Mouse (Mus musculus) cerebellum, adult 9-10 months (tissue): ENCODE measurements at regions not wholly inside any gene's neighbourhood (a gene's known extent, or its start where the extent isn't known, plus 50 kb on each side); places are given as distances from the start of the nearest gene placed in this dataset.

Experiments
- DNase-seq: peaks from one replicate; pipeline ENCODE4 v3.0.0; 2022

- no peak for DNase-seq
Observed at GRCm38 (mm10) chr4:10149911-10150310, 724.4 kb upstream of the 2610301B20Rik start.

DNA sequence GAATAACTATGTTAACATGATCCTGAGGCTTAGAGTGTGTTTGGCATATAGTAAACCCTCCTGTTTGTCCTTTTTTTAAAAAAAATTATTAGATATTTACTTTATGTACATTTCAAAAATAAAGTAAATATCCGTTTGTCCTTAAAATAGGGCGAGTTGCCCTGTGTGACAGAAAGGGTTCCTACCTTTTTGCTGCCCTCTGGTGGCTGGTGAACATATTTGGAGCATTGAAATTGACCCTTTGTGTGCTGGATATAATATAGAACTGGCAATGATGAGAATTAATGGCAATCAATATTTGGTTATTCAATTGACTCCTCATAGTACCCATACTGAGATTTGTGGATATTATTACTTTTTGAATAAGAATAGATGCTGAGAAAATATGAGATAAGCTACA is 723.8 kb upstream of the 2610301B20Rik start:
- peak; percentile 8 for DNase-seq

- DNase-seq, result no peak
Observed at GRCm38 (mm10) chr4:10155705-10156390, 718.5 kb upstream of the 2610301B20Rik start.

GRCm38 (mm10) chr4:10189896-10190295 is 684.4 kb upstream of the 2610301B20Rik start:
- no peak for DNase-seq

DNA sequence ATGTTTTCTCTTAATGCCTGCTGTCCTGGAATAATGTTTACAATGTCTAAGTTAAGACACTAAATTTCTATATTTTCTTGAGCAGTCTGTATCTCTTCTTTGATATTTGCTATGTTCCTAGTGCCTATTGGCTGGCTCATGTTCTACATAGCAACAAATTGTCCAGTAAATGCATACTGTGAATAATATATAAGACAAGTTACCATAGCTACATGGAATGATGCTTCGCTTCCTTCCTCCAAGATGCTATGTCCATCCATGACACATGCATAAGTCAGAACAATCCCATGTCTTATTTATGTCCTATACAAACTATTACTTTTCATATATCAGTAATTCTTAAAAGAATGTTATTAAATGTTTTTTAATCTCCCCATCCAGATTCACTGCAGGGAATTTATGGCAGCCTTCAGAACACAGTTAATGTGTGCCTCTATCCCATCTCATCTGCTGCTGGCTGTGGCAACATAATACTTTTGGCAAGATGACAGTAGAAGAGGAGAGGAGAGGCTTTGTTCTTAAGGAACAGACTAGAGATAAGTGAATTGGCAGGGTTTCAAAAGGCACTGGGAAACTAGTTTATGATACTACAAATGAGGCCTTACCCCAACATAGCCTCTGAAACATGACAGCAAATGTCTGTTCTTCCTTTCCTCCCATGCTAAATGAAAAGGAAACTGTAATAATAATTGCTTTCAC is 676.9 kb upstream of the 2610301B20Rik start:
- no peak for DNase-seq

GRCm38 (mm10) chr4:10201835-10202234 is 672.5 kb upstream of the 2610301B20Rik start:
- DNase-seq, result no peak

GRCm38 (mm10) chr4:10204224-10204623 is 670.1 kb upstream of the 2610301B20Rik start:
- DNase-seq, result no peak

DNA sequence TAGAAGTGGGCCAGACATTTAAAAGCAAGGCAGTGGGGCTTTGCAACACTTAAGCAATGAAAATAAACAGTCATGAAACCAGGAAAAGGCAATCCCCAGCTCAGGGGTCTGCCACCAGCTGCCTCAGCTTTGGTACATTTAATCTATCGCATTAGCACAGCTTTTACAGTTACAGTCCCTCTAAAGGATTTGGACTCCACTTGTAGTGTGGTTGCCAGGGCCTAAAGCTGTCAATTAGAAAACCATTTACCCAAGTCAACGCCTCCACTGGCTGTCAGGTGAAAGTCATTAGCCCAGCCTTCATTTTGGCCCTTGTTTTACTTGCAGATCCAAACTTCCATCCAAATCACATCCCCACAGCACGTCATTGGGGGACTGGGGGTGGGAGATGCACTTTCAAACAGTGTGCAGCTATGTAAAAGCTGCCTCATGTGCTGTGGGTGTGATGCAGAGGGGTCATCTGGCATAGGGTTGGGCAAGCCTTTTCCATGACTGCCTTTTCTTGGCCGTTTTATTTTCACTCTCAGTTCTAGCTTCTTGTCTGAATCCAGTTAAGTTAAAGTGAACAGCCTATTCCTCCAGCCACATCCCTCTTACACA is 664.9 kb upstream of the 2610301B20Rik start:
- no peak for DNase-seq

- DNase-seq, result no peak
Observed at GRCm38 (mm10) chr4:10211303-10211702, 663.0 kb upstream of the 2610301B20Rik start.

DNA sequence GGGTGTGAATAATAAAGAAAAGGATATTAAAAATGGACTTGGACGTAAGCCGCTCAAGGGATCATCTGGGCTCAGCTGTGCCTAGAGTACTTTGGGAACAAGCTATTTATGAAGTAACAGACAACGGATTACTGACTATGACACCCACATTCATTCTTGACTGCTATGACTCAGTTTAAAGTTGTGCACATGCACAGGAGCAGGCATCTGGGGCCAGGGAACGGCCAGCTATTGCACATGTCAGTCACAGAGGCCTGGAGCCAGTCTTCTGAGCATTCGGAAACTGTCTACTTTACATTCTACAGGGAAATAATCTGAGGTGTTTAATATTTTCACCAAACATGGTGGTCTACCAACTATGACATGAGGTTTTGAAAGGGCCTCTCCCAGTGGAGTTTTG is 639.0 kb upstream of the 2610301B20Rik start:
- no peak for DNase-seq

DNA sequence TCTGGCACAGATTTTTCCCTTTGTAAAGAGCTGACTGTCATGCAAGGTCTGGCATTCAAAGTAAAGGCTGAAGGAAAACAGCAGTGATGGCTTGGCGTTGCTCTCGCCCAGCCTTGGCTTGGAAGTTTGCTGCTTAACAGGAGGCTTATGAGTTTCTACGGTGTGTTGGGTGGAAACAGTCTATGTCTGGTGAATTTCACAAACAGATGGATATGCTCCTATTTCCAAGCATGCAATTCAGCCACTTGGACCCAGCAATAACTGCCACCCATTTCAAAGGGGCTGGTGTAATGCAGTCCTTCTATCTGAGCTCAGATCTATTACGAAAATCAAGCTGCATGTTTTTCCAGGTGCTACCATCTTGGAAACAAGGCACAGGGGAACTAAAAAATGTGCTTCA is 632.2 kb upstream of the 2610301B20Rik start:
- DNase-seq, result no peak

DNA sequence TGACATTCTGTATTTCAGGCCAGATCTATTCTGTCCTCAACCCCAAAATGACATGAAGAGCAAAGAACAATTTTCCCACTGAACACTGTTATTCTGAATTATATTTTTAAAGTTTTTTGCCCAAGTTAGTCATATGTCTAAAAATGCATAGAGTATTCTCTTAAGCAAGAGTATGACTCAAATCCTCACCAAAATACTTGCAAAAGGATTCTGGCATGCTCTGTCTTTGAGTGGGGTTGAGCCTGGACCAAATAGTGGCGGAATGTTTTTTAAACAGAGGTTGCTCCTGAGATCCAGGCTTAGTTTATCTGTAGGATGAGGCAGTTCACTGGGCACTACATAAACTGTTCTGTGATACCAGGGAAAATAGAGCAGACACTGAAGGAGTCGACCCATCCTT is 631.4 kb upstream of the 2610301B20Rik start:
- no peak for DNase-seq

GRCm38 (mm10) chr4:10254029-10254690 is 620.1 kb upstream of the 2610301B20Rik start:
- DNase-seq, result no peak

- DNase-seq, result no peak
Observed at GRCm38 (mm10) chr4:10257537-10257936, 616.8 kb upstream of the 2610301B20Rik start.

DNA sequence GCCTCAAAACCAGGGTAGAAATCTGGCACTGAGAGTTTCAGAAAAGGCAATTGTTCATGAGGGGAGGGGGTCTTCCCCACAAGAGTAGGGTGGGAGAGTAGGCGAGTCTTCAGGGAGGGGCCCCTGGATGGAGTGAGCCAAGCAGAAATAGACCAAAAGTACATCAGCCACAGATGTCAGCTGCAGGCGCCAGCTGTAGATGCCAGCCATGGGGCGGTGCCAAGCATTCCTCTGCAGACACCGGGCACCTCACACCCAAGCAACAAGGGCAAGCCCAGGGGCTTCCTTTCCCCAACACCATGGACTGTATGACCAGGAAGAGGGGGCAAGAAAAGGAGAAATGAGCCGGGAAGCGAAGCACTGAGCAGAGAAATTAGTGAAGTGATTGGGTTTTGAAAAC is 613.9 kb upstream of the 2610301B20Rik start:
- no peak for DNase-seq

- no peak for DNase-seq
Observed at GRCm38 (mm10) chr4:10265942-10266341, 608.4 kb upstream of the 2610301B20Rik start.

DNA sequence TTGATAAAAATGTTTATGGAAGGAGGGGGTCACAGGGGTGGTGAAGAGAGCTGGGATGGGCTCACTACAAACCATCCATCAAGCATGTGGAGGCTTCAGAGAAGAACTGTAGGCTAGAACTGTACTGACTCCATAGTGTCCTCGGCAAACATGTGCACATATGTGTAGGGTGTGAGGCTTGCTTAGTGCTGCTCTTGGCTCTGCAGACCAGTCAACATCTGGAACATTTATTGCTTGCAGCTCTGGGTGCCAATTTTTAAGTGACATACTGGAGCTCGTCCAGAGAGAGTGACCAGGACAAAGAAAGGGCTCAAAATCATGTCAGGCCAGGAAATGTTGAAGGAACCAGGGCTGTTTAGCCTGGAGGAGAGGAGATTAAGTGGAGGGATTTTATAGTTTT is 588.7 kb upstream of the 2610301B20Rik start:
- no peak for DNase-seq

DNA sequence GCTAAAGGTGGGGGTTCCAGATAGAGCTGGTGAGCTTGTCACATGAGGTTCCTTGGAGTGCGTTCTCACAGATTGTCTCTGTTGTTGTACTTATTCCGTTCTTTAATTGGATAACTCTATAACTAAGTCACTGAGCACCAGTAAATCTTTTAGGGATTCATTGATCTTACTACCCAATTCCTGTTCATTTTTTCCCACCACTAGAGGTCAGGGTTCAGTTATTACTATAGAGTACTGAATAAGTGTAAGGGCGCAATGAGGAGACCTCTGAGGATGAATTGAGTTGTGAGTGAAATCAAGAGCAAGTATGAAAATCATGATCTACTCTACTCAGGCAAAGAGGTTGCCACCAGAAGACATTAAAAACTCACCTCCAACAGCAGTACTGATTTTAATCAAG is 584.0 kb upstream of the 2610301B20Rik start:
- peak; percentile 8 for DNase-seq

GRCm38 (mm10) chr4:10295012-10295530 is 579.2 kb upstream of the 2610301B20Rik start:
- DNase-seq, result no peak

GRCm38 (mm10) chr4:10296220-10296619 is 578.1 kb upstream of the 2610301B20Rik start:
- DNase-seq, result no peak

- DNase-seq, result no peak
Observed at GRCm38 (mm10) chr4:10311886-10312285, 562.4 kb upstream of the 2610301B20Rik start.

- no peak for DNase-seq
Observed at GRCm38 (mm10) chr4:10315144-10315543, 559.2 kb upstream of the 2610301B20Rik start.

- DNase-seq, result no peak
Observed at GRCm38 (mm10) chr4:10315875-10316274, 558.4 kb upstream of the 2610301B20Rik start.
